Mouse (Mus musculus) left cerebral cortex, postnatal 25 days (tissue): ENCODE measurements around the gene Imp4. TPM values are rescaled to one million over a fixed set of nuclear protein-coding genes. Genes with fewer than 3 reads are reported as not detected.
A peak's percentile ranks its signal among the peaks of the same experiment; 100 is the strongest.

Source experiments
- DNase-seq, 2 experiments: peaks; one replicate each; pipeline ENCODE4 v3.0.0; 2022; ENCODE audit warnings: low spot score in 2 of 2, mixed read lengths in 1 of 2
- intact Hi-C: fragments of 180-260 bp; cut with DNase I; formaldehyde crosslinking; loops from one replicate; pipeline ENCODE4 v1.15.1; 2025
- total RNA-seq, 2 experiments: library from RNA; stranded (reverse); gene quantifications; 2 replicates each; pipeline ENCODE4 v1.2.3; 2021

The Imp4 gene
- total RNA-seq, 2 experiments from 2014 or later: 29.1 to 35.1 TPM

GRCm38 (mm10) chr1:34459284-34460060, 19.8 kb downstream of the Imp4 start, which contains the start of gene Ptpn18:
TSS of gene Ptpn18 (plus strand) at chr1:34459762.
- intact Hi-C loops: loop anchor here (2.0 kb wide), 1 partner anchor 143 kb away; no protein-coding TSS in a partner anchor
- DNase-seq: peak; percentile 89 to 90

- intact Hi-C loops: loop anchor here (2.0 kb wide), 1 partner anchor 143 kb away; no protein-coding TSS in a partner anchor
- no peak for DNase-seq
Observed at GRCm38 (mm10) chr1:34460061-34460441, 20.4 kb downstream of the Imp4 start.

- intact Hi-C loops: no loop called here
- peak; percentile 47 to 58 for DNase-seq
Observed at GRCm38 (mm10) chr1:34462766-34463165, 23.1 kb downstream of the Imp4 start.

- DNase-seq: no peak
- intact Hi-C loops: no loop called here
Observed at GRCm38 (mm10) chr1:34464310-34464817, 24.7 kb downstream of the Imp4 start.

GRCm38 (mm10) chr1:34465445-34465844, 25.8 kb downstream of the Imp4 start:
- intact Hi-C loops: no loop called here
- DNase-seq: no peak

GRCm38 (mm10) chr1:34468051-34468450, 28.4 kb downstream of the Imp4 start:
- DNase-seq: no peak
- intact Hi-C loops: no loop called here

- intact Hi-C loops: no loop called here
Observed at GRCm38 (mm10) chr1:34468500-34468899, 28.8 kb downstream of the Imp4 start.

GRCm38 (mm10) chr1:34469801-34470200, 30.1 kb downstream of the Imp4 start:
- intact Hi-C loops: no loop called here
- DNase-seq: no peak

More at GRCm38 (mm10) chr1:34468500-34468899, 28.8 kb downstream of the Imp4 start:
- no peak for DNase-seq

- intact Hi-C loops: no loop called here
- no peak for DNase-seq
Observed at GRCm38 (mm10) chr1:34472427-34473300, 33.0 kb downstream of the Imp4 start.

- intact Hi-C loops: no loop called here
- DNase-seq: no peak
Observed at GRCm38 (mm10) chr1:34478891-34479655, 39.4 kb downstream of the Imp4 start.

GRCm38 (mm10) chr1:34480801-34481200, 41.1 kb downstream of the Imp4 start:
- intact Hi-C loops: no loop called here
- no peak for DNase-seq

GRCm38 (mm10) chr1:34481920-34482669, 42.4 kb downstream of the Imp4 start:
- no peak for DNase-seq
- intact Hi-C loops: no loop called here

- intact Hi-C loops: no loop called here
- DNase-seq: no peak
Observed at GRCm38 (mm10) chr1:34484470-34484869, 44.8 kb downstream of the Imp4 start.

- intact Hi-C loops: loop anchor here (5.0 kb wide), 1 partner anchor 117 kb away; no protein-coding TSS in a partner anchor
- DNase-seq: peak; percentile 63 to 72
Observed at GRCm38 (mm10) chr1:34485461-34486188, 46.0 kb downstream of the Imp4 start.

GRCm38 (mm10) chr1:34487383-34487782, 47.7 kb downstream of the Imp4 start:
- DNase-seq: no peak
- intact Hi-C loops: loop anchor here (5.0 kb wide), 1 partner anchor 115 kb away; no protein-coding TSS in a partner anchor

- no peak for DNase-seq
- intact Hi-C loops: loop anchor here (5.0 kb wide), 1 partner anchor 112 kb away; no protein-coding TSS in a partner anchor
Observed at GRCm38 (mm10) chr1:34489852-34490541, 50.3 kb downstream of the Imp4 start.

GRCm38 (mm10) chr1:34491480-34491879, 51.8 kb downstream of the Imp4 start:
- intact Hi-C loops: no loop called here

More at GRCm38 (mm10) chr1:34491480-34491879, 51.8 kb downstream of the Imp4 start:
- DNase-seq: no peak
